Mouse (Mus musculus) CH12.LX (cell line): ENCODE measurements at regions not wholly inside any gene's neighbourhood (a gene's known extent, or its start where the extent isn't known, plus 50 kb on each side); places are given as distances from the start of the nearest gene placed in this dataset.

Experiments
- DNase-seq: peaks from one replicate; pipeline ENCODE4 v3.0.0-alpha.2; 2013; ENCODE audit errors: extremely low read depth
- H3K27ac ChIP-seq: 2 replicates; pipeline ENCODE4 v1.5.1; 2012; ENCODE audit warnings: low read depth, mild to moderate bottlenecking, control low read depth, moderate library complexity; ENCODE audit not compliant: insufficient read depth
- H3K27me3 ChIP-seq: replicated peaks from 2 replicates; pipeline ENCODE3; 2012; ENCODE audit warnings: inconsistent platforms
- H3K36me3 ChIP-seq, 2 experiments: replicated peaks in 1 of 2; 2 replicates each; pipeline versions ENCODE3 to v1.6.1; 2012; ENCODE audit warnings: inconsistent platforms in 1 of 2, low read length in 1 of 2, mild to moderate bottlenecking in 1 of 2, mixed read lengths in 1 of 2, moderate library complexity in 1 of 2; ENCODE audit not compliant: control insufficient read depth in 1 of 2, insufficient read depth in 1 of 2
- H3K4me1 ChIP-seq, 2 experiments: 2 replicates each; pipeline ENCODE4 v1.6.1; 2012; ENCODE audit warnings: inconsistent platforms in 1 of 2, moderate library complexity in 1 of 2; ENCODE audit not compliant: insufficient read depth in 2 of 2, control insufficient read depth in 1 of 2
- H3K4me2 ChIP-seq: 2 replicates; pipeline ENCODE4 v1.6.1; 2012; ENCODE audit warnings: low read depth, mild to moderate bottlenecking, control low read depth; ENCODE audit not compliant: poor library complexity, insufficient read depth, severe bottlenecking
- H3K4me3 ChIP-seq, 3 experiments: fragments of 150-350 bp in 1 of 3; sonication (generic) in 1 of 3; replicated peaks in 1 of 3; 2 replicates each; pipeline versions ENCODE3 to v1.5.1; 2011 to 2012; ENCODE audit warnings: low read depth in 2 of 3, low read length in 2 of 3, mild to moderate bottlenecking in 2 of 3, moderate library complexity in 2 of 3, control low read depth in 1 of 3, improper control_type of control experiment in 1 of 3, inconsistent platforms in 1 of 3, mixed read lengths in 1 of 3; ENCODE audit not compliant: poor library complexity in 1 of 3
- H3K79me2 ChIP-seq: replicated peaks from 2 replicates; pipeline ENCODE4 v1.6.1; 2012; ENCODE audit warnings: mild to moderate bottlenecking, moderate library complexity; ENCODE audit not compliant: control insufficient read depth, poor library complexity, insufficient read depth, severe bottlenecking; ENCODE audit errors: extremely low read depth
- H3K9ac ChIP-seq: 2 replicates; pipeline ENCODE4 v1.6.1; 2012; ENCODE audit warnings: low read depth, mild to moderate bottlenecking, control low read depth, moderate library complexity; ENCODE audit not compliant: insufficient read depth
- H3K9me3 ChIP-seq: replicated peaks from 2 replicates; pipeline ENCODE3; 2012; ENCODE audit warnings: low read length, inconsistent platforms, mixed read lengths
- BHLHE40 ChIP-seq: IDR thresholded peaks from 2 replicates; pipeline ENCODE4 v1.6.1; 2011; ENCODE audit warnings: mild to moderate bottlenecking, low read depth, low read length, improper control_type of control experiment
- CHD1 ChIP-seq: IDR thresholded peaks from 2 replicates; pipeline ENCODE4 v1.6.1; 2012; ENCODE audit warnings: low read depth, low read length, improper control_type of control experiment, inconsistent platforms
- CTCF ChIP-seq, 2 experiments: IDR thresholded peaks in 1 of 2; conservative IDR thresholded peaks in 1 of 2; 2 replicates each; pipeline ENCODE4 v1.5.1; 2011 to 2012; ENCODE audit warnings: low read depth in 2 of 2, low read length in 2 of 2, improper control_type of control experiment in 1 of 2, inconsistent platforms in 1 of 2, mild to moderate bottlenecking in 1 of 2, moderate library complexity in 1 of 2
- E2F4 ChIP-seq: IDR thresholded peaks from 2 replicates; pipeline ENCODE4 v1.6.1; 2011; ENCODE audit warnings: low read depth, low read length, improper control_type of control experiment; ENCODE audit not compliant: insufficient replicate concordance
- ELF1 ChIP-seq: IDR thresholded peaks from 2 replicates; pipeline ENCODE4 v1.6.1; 2014; ENCODE audit warnings: low read depth, mild to moderate bottlenecking, inconsistent platforms, low read length, improper control_type of control experiment
- EP300 ChIP-seq: IDR thresholded peaks from 2 replicates; pipeline ENCODE4 v1.6.1; 2011; ENCODE audit warnings: low read length, improper control_type of control experiment
- GABPA ChIP-seq: IDR thresholded peaks from 2 replicates; pipeline ENCODE4 v1.6.1; 2012; ENCODE audit warnings: low read depth, low read length, improper control_type of control experiment, inconsistent platforms; ENCODE audit not compliant: insufficient replicate concordance
- HCFC1 ChIP-seq: IDR thresholded peaks from 2 replicates; pipeline ENCODE4 v1.6.1; 2012; ENCODE audit warnings: low read depth, mild to moderate bottlenecking, inconsistent platforms, low read length, improper control_type of control experiment
- IRF4 ChIP-seq: IDR thresholded peaks from 2 replicates; pipeline ENCODE4 v1.6.1; 2014; ENCODE audit warnings: low read depth, mild to moderate bottlenecking, inconsistent platforms, low read length, improper control_type of control experiment
- JUN ChIP-seq: IDR thresholded peaks from 2 replicates; pipeline ENCODE4 v1.6.1; 2011; ENCODE audit warnings: low read depth, mild to moderate bottlenecking, low read length, improper control_type of control experiment, moderate library complexity; ENCODE audit not compliant: insufficient read depth
- JUND ChIP-seq: conservative IDR thresholded peaks from 2 replicates; pipeline ENCODE4 v1.6.1; 2011; ENCODE audit warnings: low read depth, low read length, improper control_type of control experiment
- MAFK ChIP-seq: IDR thresholded peaks from 2 replicates; pipeline ENCODE4 v1.6.1; 2011; ENCODE audit warnings: low read length, improper control_type of control experiment; ENCODE audit not compliant: insufficient replicate concordance
- MAZ ChIP-seq: IDR thresholded peaks from 2 replicates; pipeline ENCODE4 v1.6.1; 2012; ENCODE audit warnings: low read depth, mild to moderate bottlenecking, inconsistent platforms, low read length, improper control_type of control experiment, moderate library complexity
- MEF2A ChIP-seq: IDR thresholded peaks from 2 replicates; pipeline ENCODE4 v1.6.1; 2014; ENCODE audit warnings: low read depth, mild to moderate bottlenecking, inconsistent platforms, low read length, improper control_type of control experiment, borderline replicate concordance
- MXI1 ChIP-seq: IDR thresholded peaks from 2 replicates; pipeline ENCODE4 v1.6.1; 2011; ENCODE audit warnings: mild to moderate bottlenecking, low read depth, low read length, improper control_type of control experiment
- MYC ChIP-seq: IDR thresholded peaks from 2 replicates; pipeline ENCODE4 v1.6.1; 2011; ENCODE audit warnings: low read depth, mild to moderate bottlenecking, improper control_type of control experiment, low read length
- NRF1 ChIP-seq: IDR thresholded peaks from 2 replicates; pipeline ENCODE4 v1.6.1; 2014; ENCODE audit warnings: low read depth, mild to moderate bottlenecking, inconsistent platforms, low read length, improper control_type of control experiment, moderate library complexity
- PAX5 ChIP-seq: IDR thresholded peaks from 2 replicates; pipeline ENCODE4 v1.6.1; 2012; ENCODE audit warnings: low read length, inconsistent platforms, mixed read lengths
- POLR2A ChIP-seq: IDR thresholded peaks from 2 replicates; pipeline ENCODE4 v1.6.1; 2011; ENCODE audit warnings: low read depth, mild to moderate bottlenecking, improper control_type of control experiment, low read length
- POLR2AphosphoS2 ChIP-seq: IDR thresholded peaks from 2 replicates; pipeline ENCODE4 v1.6.1; 2011; ENCODE audit warnings: low read depth, low read length, improper control_type of control experiment
- RAD21 ChIP-seq: IDR thresholded peaks from 2 replicates; pipeline ENCODE4 v1.6.1; 2011; ENCODE audit warnings: low read depth, mild to moderate bottlenecking, low read length, improper control_type of control experiment, moderate library complexity
- RCOR1 ChIP-seq: conservative IDR thresholded peaks from 2 replicates; pipeline ENCODE4 v1.6.1; 2012; ENCODE audit warnings: low read depth, mild to moderate bottlenecking, inconsistent platforms, low read length, improper control_type of control experiment
- SMC3 ChIP-seq: IDR thresholded peaks from 2 replicates; pipeline ENCODE4 v1.6.1; 2011; ENCODE audit warnings: low read depth, low read length, improper control_type of control experiment
- TBP ChIP-seq: conservative IDR thresholded peaks from 2 replicates; pipeline ENCODE4 v1.6.1; 2011; ENCODE audit warnings: low read depth, low read length, improper control_type of control experiment
- TCF12 ChIP-seq: IDR thresholded peaks from 2 replicates; pipeline ENCODE4 v1.6.1; 2014; ENCODE audit warnings: low read depth, mild to moderate bottlenecking, inconsistent platforms, low read length, improper control_type of control experiment
- USF1 ChIP-seq: IDR thresholded peaks from 2 replicates; pipeline ENCODE4 v1.6.1; 2014; ENCODE audit warnings: low read depth, mild to moderate bottlenecking, inconsistent platforms, low read length, improper control_type of control experiment
- USF2 ChIP-seq: conservative IDR thresholded peaks from 2 replicates; pipeline ENCODE4 v1.6.1; 2011; ENCODE audit warnings: low read depth, low read length, improper control_type of control experiment
- ZC3H11A ChIP-seq: IDR thresholded peaks from 2 replicates; pipeline ENCODE4 v1.6.1; 2012; ENCODE audit warnings: low read depth, mild to moderate bottlenecking, inconsistent platforms, low read length, improper control_type of control experiment
- ZKSCAN1 ChIP-seq: IDR thresholded peaks from 2 replicates; pipeline ENCODE4 v1.6.1; 2012; ENCODE audit warnings: low read depth, inconsistent platforms, low read length, improper control_type of control experiment, borderline replicate concordance
- ZMIZ1 ChIP-seq: IDR thresholded peaks from 2 replicates; pipeline ENCODE4 v1.6.1; 2012; ENCODE audit warnings: low read depth, mild to moderate bottlenecking, inconsistent platforms, low read length, improper control_type of control experiment
- ZNF384 ChIP-seq: IDR thresholded peaks from 2 replicates; pipeline ENCODE4 v1.6.1; 2012; ENCODE audit warnings: low read depth, low read length, improper control_type of control experiment, inconsistent platforms
- dilution Hi-C: fragments of 300-500 bp; cut with MboI; formaldehyde crosslinking; loops from 2 replicates; pipeline ENCODE4 v1.14.3; 2020; ENCODE audit warnings: low sequenced_read_pairs; ENCODE audit not compliant: extremely low pct_unique_long_range_greater_than_20kb, extremely low pct_ligation_motif_present
- in situ Hi-C: fragments of 300-500 bp; cut with MboI; formaldehyde crosslinking; loops from 3 replicates; pipeline ENCODE4 v1.14.3; 2019; ENCODE audit warnings: low sequenced_read_pairs, low pct_ligation_motif_present, low pct_unique_long_range_greater_than_20kb, mixed read lengths

GRCm38 (mm10) chr19:32904517-32904916 is 147.2 kb downstream of the Pten start (continued):
- no peak for TF ChIP-seq E2F4
- TF ChIP-seq MYC: 0 out of 2 replicates have a peak, but pooled peaks have one; percentile 55
- no peak for TF ChIP-seq NRF1
- no peak for TF ChIP-seq MXI1
- TF ChIP-seq SMC3: no peak
- TF ChIP-seq JUND: peak; percentile 84
- no peak for TF ChIP-seq ZKSCAN1
- TF ChIP-seq RCOR1: no peak
- TF ChIP-seq TBP: no peak

GRCm38 (mm10) chr19:32905901-32906431 is 148.7 kb downstream of the Pten start:
- H3K4me2 ChIP-seq: peak overlapping the region; percentile 64
- no peaks in the 10 kb centered on the region for H3K9me3 ChIP-seq
- H3K27me3 ChIP-seq: no peaks in the 10 kb centered on the region
- H3K27ac ChIP-seq: no peak overlapping the region; the same call in 1 of the 2 replicates
- peak overlapping the region; percentile 34; the same call in 1 of the 2 replicates for H3K9ac ChIP-seq
- H3K4me3 ChIP-seq: peak overlapping the region in 2 of 3 experiments; percentile 5 to 42
- peaks cover 8 to 56% of the 10 kb centered on the region in 2 experiments for H3K4me1 ChIP-seq
- DNase-seq: peak; percentile 38
- TF ChIP-seq POLR2AphosphoS2: no peak
- no peak for TF ChIP-seq CHD1
- no peak for TF ChIP-seq JUND
- TF ChIP-seq BHLHE40: no peak
- TF ChIP-seq POLR2A: no peak; the same call in 1 of the 2 replicates
- TF ChIP-seq TCF12: peak; percentile 26; the same call in 1 of the 2 replicates
- TF ChIP-seq USF1: no peak
- no peak for TF ChIP-seq MEF2A
- no peak for TF ChIP-seq GABPA
- TF ChIP-seq ZC3H11A: no peak
- TF ChIP-seq RCOR1: no peak
- no peak for TF ChIP-seq MAFK
- no peak for TF ChIP-seq E2F4
- TF ChIP-seq MYC: no peak
- TF ChIP-seq PAX5: no peak
- peak; percentile 80 for TF ChIP-seq ZNF384
- 0 out of 2 replicates have a peak, but pooled peaks have one; percentile 21 for TF ChIP-seq TBP
- no peak for TF ChIP-seq SMC3
- no peak for TF ChIP-seq CTCF (conservative IDR thresholded peaks at IDR 0.05 in 1 of 2, IDR thresholded peaks at IDR 0.05 in 1 of 2; ENCODE audit: low read depth in 2 of 2, low read length in 2 of 2)
- TF ChIP-seq ELF1: peak; percentile 86
- no peak for TF ChIP-seq IRF4
- no peak for TF ChIP-seq ZMIZ1
- no peak for TF ChIP-seq EP300
- TF ChIP-seq HCFC1: peak; percentile 33
- TF ChIP-seq MAZ: no peak
- TF ChIP-seq USF2: no peak
- no peak for TF ChIP-seq RAD21
- TF ChIP-seq JUN: no peak
- TF ChIP-seq ZKSCAN1: no peak
- TF ChIP-seq NRF1: no peak
- TF ChIP-seq, all 38 proteins: peak for 5
- in situ Hi-C loops (no loop called here), dilution Hi-C loops (no loop called here)
- Histone ChIP-seq H3K79me2 (no peaks in the 10 kb centered on the region; the same call in 1 of the 2 replicates), H3K36me3 (no peaks in the 10 kb centered on the region)
